Mouse (Mus musculus): ENCODE measurements at regions not wholly inside any gene's neighbourhood (a gene's known extent, or its start where the extent isn't known, plus 50 kb on each side); places are given as distances from the start of the nearest gene placed in this dataset.
A peak's percentile ranks its signal among the peaks of the same experiment; 100 is the strongest.

DNA sequence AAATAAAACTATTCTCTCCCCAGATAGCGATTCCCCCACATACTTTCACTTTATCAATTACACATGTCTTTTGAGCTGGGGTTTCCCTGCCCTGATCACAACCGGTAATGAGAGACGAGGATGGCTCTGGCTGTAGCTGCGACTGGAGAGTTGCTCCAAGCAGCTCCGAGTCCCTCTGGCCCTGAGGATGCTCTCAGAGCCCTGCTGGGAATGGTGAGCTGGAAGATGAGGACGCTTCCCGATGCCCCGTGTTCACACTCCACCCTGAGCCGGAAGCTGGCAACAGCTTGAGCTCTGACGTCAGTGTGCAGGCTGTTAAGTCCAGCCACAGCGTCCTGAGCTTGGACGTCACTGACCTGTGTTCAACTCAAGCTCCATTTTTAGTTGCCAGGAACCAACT, 191.6 kb upstream of the Gjb5 start:
- Histone ChIP-seq H3K9ac (ENCODE audit: low read depth, poor library complexity, severe bottlenecking) (no peak overlapping the region), H3K9me3 (replicated peaks; ENCODE audit: control insufficient read depth, insufficient read depth, low read length, poor library complexity, severe bottlenecking) (no peaks in the 10 kb centered on the region)

DNA sequence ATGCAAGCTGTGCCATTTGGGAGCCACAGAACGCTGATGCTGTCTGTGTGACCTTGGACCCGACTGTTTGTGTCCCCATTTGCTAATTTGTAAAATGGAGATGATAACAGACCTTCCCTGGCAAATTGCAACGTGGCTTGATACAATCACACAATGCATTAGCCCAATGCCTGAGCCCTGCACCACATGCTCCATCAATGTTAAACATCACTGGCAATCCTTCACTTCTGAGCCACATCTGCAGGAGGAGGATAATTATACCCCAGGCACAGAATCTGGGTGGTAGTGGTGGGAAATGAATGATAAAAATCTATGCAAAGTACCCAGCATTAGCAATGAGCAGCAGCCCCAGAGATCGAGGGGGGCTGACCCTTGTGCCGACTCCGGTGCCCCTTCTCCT, 191.0 kb upstream of the Gjb5 start:
- Histone ChIP-seq H3K27me3 (ENCODE audit: control insufficient read depth, insufficient read depth, low read length, poor library complexity, severe bottlenecking) (no peaks in the 10 kb centered on the region), H3K4me1 (ENCODE audit: control insufficient read depth, insufficient read depth, low read length) (no peaks in the 10 kb centered on the region), H3K9ac (ENCODE audit: low read depth, poor library complexity, severe bottlenecking) (no peak overlapping the region), H3K27ac (ENCODE audit: insufficient read depth, low read length) (no peak overlapping the region), H3K36me3 (ENCODE audit: control insufficient read depth, insufficient read depth, low read length, poor library complexity, severe bottlenecking) (no peaks in the 10 kb centered on the region), H3K9me3 (replicated peaks; ENCODE audit: control insufficient read depth, insufficient read depth, low read length, poor library complexity, severe bottlenecking) (no peaks in the 10 kb centered on the region), H3K4me3 (ENCODE audit: low read depth, low read length) (no peak overlapping the region)
- TF ChIP-seq EP300 (IDR thresholded peaks at IDR 0.05; ENCODE audit: insufficient read depth, low read depth, low read length) (no peak), POLR2A (IDR thresholded peaks at IDR 0.05; ENCODE audit: insufficient read depth, low read length) (no peak)

More for the DNA sequence above, 191.6 kb upstream of the Gjb5 start:
- Histone ChIP-seq H3K4me1 (ENCODE audit: control insufficient read depth, insufficient read depth, low read length) (no peaks in the 10 kb centered on the region), H3K27me3 (ENCODE audit: control insufficient read depth, insufficient read depth, low read length, poor library complexity, severe bottlenecking) (no peaks in the 10 kb centered on the region), H3K27ac (ENCODE audit: insufficient read depth, low read length) (no peak overlapping the region), H3K36me3 (ENCODE audit: control insufficient read depth, insufficient read depth, low read length, poor library complexity, severe bottlenecking) (no peaks in the 10 kb centered on the region), H3K4me3 (ENCODE audit: low read depth, low read length) (no peak overlapping the region)
- TF ChIP-seq CTCF (IDR thresholded peaks at IDR 0.05; ENCODE audit: low read depth, low read length) (no peak), EP300 (IDR thresholded peaks at IDR 0.05; ENCODE audit: insufficient read depth, low read depth, low read length) (no peak), POLR2A (IDR thresholded peaks at IDR 0.05; ENCODE audit: insufficient read depth, low read length) (no peak)

DNA sequence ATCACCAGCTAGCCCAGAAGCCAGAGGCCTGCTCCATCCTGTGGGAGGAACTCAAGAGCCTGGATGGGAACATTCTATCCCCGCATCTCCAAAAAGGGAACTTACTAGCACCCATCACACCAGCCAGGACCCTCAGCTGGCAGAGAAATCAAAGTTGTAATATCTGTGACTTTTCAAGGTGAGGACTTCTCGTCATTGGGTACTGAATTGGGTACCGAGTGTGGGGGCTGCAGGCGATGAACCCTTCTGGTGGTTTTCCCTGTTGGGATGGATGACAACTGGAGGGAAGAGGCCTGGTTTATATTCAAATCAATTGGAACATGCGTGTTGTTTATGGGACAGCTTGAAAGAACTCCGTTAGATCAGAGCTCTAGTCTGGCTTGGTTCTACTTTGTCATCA, 187.1 kb upstream of the Gjb5 start:
- Histone ChIP-seq H3K36me3 (ENCODE audit: control insufficient read depth, insufficient read depth, low read length, poor library complexity, severe bottlenecking) (no peaks in the 10 kb centered on the region), H3K27me3 (ENCODE audit: control insufficient read depth, insufficient read depth, low read length, poor library complexity, severe bottlenecking) (no peaks in the 10 kb centered on the region), H3K4me3 (ENCODE audit: low read depth, low read length) (no peak overlapping the region), H3K4me1 (ENCODE audit: control insufficient read depth, insufficient read depth, low read length) (no peaks in the 10 kb centered on the region), H3K9me3 (replicated peaks; ENCODE audit: control insufficient read depth, insufficient read depth, low read length, poor library complexity, severe bottlenecking) (no peaks in the 10 kb centered on the region), H3K9ac (ENCODE audit: low read depth, poor library complexity, severe bottlenecking) (no peak overlapping the region), H3K27ac (ENCODE audit: insufficient read depth, low read length) (no peak overlapping the region)
- TF ChIP-seq CTCF (IDR thresholded peaks at IDR 0.05; ENCODE audit: low read depth, low read length) (no peak), POLR2A (IDR thresholded peaks at IDR 0.05; ENCODE audit: insufficient read depth, low read length) (no peak), EP300 (IDR thresholded peaks at IDR 0.05; ENCODE audit: insufficient read depth, low read depth, low read length) (no peak)

DNA sequence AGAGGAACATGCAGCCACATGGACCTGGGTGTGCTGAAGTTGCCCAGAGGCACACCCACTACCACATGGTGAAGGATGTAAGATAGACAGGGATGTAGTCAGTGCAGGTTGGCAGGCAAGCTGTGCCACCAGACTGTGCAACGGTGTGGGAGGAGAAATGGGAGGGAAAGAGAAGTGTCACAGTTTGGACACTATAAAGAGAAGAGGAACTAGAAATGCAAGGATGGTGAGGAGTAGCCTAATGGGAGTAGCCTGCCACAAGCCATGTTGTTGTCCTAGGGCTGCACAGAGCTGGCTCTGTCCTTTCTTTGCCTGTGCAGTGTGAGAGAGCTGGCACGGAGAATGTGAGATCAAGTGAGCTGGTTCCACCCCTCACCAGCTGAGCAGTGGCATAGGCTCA, 185.3 kb upstream of the Gjb5 start:
- H3K4me1 ChIP-seq (ENCODE audit: control insufficient read depth, insufficient read depth, low read length), result no peaks in the 10 kb centered on the region
- H3K36me3 ChIP-seq (ENCODE audit: control insufficient read depth, insufficient read depth, low read length, poor library complexity, severe bottlenecking), result no peaks in the 10 kb centered on the region
- TF ChIP-seq CTCF (IDR thresholded peaks at IDR 0.05; ENCODE audit: low read depth, low read length), result no peak
- TF ChIP-seq POLR2A (IDR thresholded peaks at IDR 0.05; ENCODE audit: insufficient read depth, low read length), result no peak
- TF ChIP-seq EP300 (IDR thresholded peaks at IDR 0.05; ENCODE audit: insufficient read depth, low read depth, low read length), result no peak
- no peaks in the 10 kb centered on the region for H3K9me3 ChIP-seq (replicated peaks; ENCODE audit: control insufficient read depth, insufficient read depth, low read length, poor library complexity, severe bottlenecking)
- H3K9ac ChIP-seq (ENCODE audit: low read depth, poor library complexity, severe bottlenecking), result no peak overlapping the region
- H3K4me3 ChIP-seq (ENCODE audit: low read depth, low read length), result no peak overlapping the region
- no peaks in the 10 kb centered on the region for H3K27me3 ChIP-seq (ENCODE audit: control insufficient read depth, insufficient read depth, low read length, poor library complexity, severe bottlenecking)
- no peak overlapping the region for H3K27ac ChIP-seq (ENCODE audit: insufficient read depth, low read length)

DNA sequence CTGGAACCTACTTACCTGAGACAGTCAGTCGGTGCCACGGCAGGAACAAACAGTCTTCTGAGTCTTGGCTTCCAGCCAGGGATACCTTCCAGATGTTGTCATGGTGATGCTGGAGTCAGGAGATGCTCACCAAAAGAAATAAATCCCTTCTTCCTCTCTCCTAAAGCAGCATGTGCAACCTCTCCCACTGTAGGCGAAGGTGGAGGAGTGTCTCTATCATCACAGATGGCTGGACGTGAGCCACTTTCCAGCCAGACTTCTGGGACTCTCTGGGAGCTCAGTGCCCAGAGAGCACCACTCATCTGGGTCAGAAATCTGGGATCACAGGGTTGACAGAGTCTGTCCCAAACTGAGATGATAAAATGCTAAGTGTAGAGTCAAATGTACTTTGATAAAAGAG, 184.8 kb upstream of the Gjb5 start:
- no peak overlapping the region for H3K9ac ChIP-seq (ENCODE audit: low read depth, poor library complexity, severe bottlenecking)
- H3K4me1 ChIP-seq (ENCODE audit: control insufficient read depth, insufficient read depth, low read length), result no peaks in the 10 kb centered on the region
- TF ChIP-seq POLR2A (IDR thresholded peaks at IDR 0.05; ENCODE audit: insufficient read depth, low read length), result no peak
- TF ChIP-seq CTCF (IDR thresholded peaks at IDR 0.05; ENCODE audit: low read depth, low read length), result no peak
- no peak for TF ChIP-seq EP300 (IDR thresholded peaks at IDR 0.05; ENCODE audit: insufficient read depth, low read depth, low read length)
- H3K4me3 ChIP-seq (ENCODE audit: low read depth, low read length), result no peak overlapping the region
- H3K27ac ChIP-seq (ENCODE audit: insufficient read depth, low read length), result no peak overlapping the region
- H3K36me3 ChIP-seq (ENCODE audit: control insufficient read depth, insufficient read depth, low read length, poor library complexity, severe bottlenecking), result no peaks in the 10 kb centered on the region
- H3K9me3 ChIP-seq (replicated peaks; ENCODE audit: control insufficient read depth, insufficient read depth, low read length, poor library complexity, severe bottlenecking), result no peaks in the 10 kb centered on the region
- H3K27me3 ChIP-seq (ENCODE audit: control insufficient read depth, insufficient read depth, low read length, poor library complexity, severe bottlenecking), result no peaks in the 10 kb centered on the region

DNA sequence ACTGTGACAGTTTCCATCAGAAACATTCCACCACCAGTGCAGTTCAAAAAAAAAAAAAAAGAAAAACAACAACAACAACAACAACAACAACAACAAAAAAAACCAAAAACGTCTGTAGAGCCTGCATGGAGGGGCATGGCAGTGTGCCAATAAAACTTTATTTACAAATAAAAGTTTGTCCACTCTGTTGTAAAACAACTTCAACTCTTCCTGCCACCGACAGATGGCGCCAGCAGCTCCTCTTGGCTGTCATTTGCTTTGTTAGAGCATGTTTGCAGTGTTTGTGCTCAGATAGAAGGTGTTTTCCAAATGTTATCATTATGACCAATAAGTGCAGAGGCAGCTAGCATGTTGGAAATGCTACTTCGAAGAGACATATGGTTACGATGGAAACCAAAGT, 179.0 kb upstream of the Gjb5 start:
- H3K9me3 ChIP-seq (replicated peaks; ENCODE audit: control insufficient read depth, insufficient read depth, low read length, poor library complexity, severe bottlenecking), result no peaks in the 10 kb centered on the region
- no peak overlapping the region for H3K27ac ChIP-seq (ENCODE audit: insufficient read depth, low read length)
- H3K36me3 ChIP-seq (ENCODE audit: control insufficient read depth, insufficient read depth, low read length, poor library complexity, severe bottlenecking), result no peaks in the 10 kb centered on the region
- no peak overlapping the region for H3K9ac ChIP-seq (ENCODE audit: low read depth, poor library complexity, severe bottlenecking)
- no peaks in the 10 kb centered on the region for H3K27me3 ChIP-seq (ENCODE audit: control insufficient read depth, insufficient read depth, low read length, poor library complexity, severe bottlenecking)
- no peaks in the 10 kb centered on the region for H3K4me1 ChIP-seq (ENCODE audit: control insufficient read depth, insufficient read depth, low read length)
- no peak overlapping the region for H3K4me3 ChIP-seq (ENCODE audit: low read depth, low read length)
- TF ChIP-seq CTCF (IDR thresholded peaks at IDR 0.05; ENCODE audit: low read depth, low read length), result peak; percentile 65
- TF ChIP-seq EP300 (IDR thresholded peaks at IDR 0.05; ENCODE audit: insufficient read depth, low read depth, low read length), result no peak
